In genomic region chr8:79360774-79361527, GRCm38 (mm10) we compare ENCODE assay signal across 8 mouse cellular contexts. TPM values are rescaled to one million over a fixed set of nuclear protein-coding genes. Genes with fewer than 3 reads are reported as not detected.
A peak's percentile ranks its signal among the peaks of the same experiment; 100 is the strongest.
DNase-seq lines count a peak whose midpoint lies in the region; ATAC-seq and TF ChIP-seq lines count a peak whose summit lies in the region.

No protein-coding gene starts in this region.

- no peak overlapping the region for H3K4me3 ChIP-seq in heart, embryonic 14.5 days (ENCODE audit: control insufficient read depth in 1 of 2, insufficient read depth in 1 of 2, low read depth in 1 of 2, low read length in 2 of 2)
- no peak overlapping the region for H3K4me3 ChIP-seq in midbrain, embryonic 14.5 days (replicated peaks; ENCODE audit: low read depth, low read length)
- no peak overlapping the region for H3K4me3 ChIP-seq in midbrain, embryonic 10.5 days
- no peak overlapping the region for H3K4me3 ChIP-seq in hindbrain, postnatal 0 days (ENCODE audit: low read length)
- H3K4me3 ChIP-seq in stomach, embryonic 15.5 days (replicated peaks) = no peak overlapping the region

- no peak for TF ChIP-seq CTCF in hindbrain, postnatal 0 days (IDR thresholded peaks at IDR 0.05; ENCODE audit: low read depth)

- DNase-seq in heart, postnatal 4 days = no peak
- no peak for DNase-seq in midbrain, embryonic 14.5 days
- DNase-seq in midbrain, embryonic 10.5 days (ENCODE audit: low spot score) = no peak
- peak; percentile 34 for DNase-seq in hindbrain, postnatal 0 days (ENCODE audit: low spot score)
- DNase-seq in urinary bladder, postnatal 25 days (ENCODE audit: low spot score) = no peak
- DNase-seq in MN1 (ENCODE audit: low spot score) = no peak

- no peak overlapping the region for H3K9ac ChIP-seq in heart, embryonic 14.5 days (ENCODE audit: low read length)
- no peak overlapping the region for H3K9ac ChIP-seq in midbrain, embryonic 14.5 days (replicated peaks; ENCODE audit: low read length)
- H3K9ac ChIP-seq in hindbrain, postnatal 0 days (replicated peaks; ENCODE audit: low read length) = no peak overlapping the region; the same call in 1 of the 2 replicates
- H3K9ac ChIP-seq in stomach, embryonic 15.5 days = no peak overlapping the region

- H3K4me2 ChIP-seq in heart, embryonic 14.5 days (ENCODE audit: low read length) = no peak overlapping the region
- H3K4me2 ChIP-seq in midbrain, embryonic 14.5 days (ENCODE audit: low read length) = no peak overlapping the region
- no peak overlapping the region for H3K4me2 ChIP-seq in hindbrain, postnatal 0 days (ENCODE audit: low read depth, low read length)
- 0 out of 2 replicates have a peak overlapping the region, but pooled peaks have one; percentile 9 for H3K4me2 ChIP-seq in stomach, embryonic 15.5 days

- ATAC-seq in heart, embryonic 14.5 days (ENCODE audit: insufficient number of reproducible peaks, insufficient read depth, low FRiP score, low read depth) = no peak
- no peak for ATAC-seq in midbrain, embryonic 14.5 days (ENCODE audit: low FRiP score, low TSS enrichment)
- ATAC-seq in hindbrain, postnatal 0 days = no peak
- ATAC-seq in stomach, embryonic 15.5 days (ENCODE audit: insufficient read depth, low FRiP score, low read depth) = peak; percentile 87

- H3K9me3 ChIP-seq in heart, embryonic 14.5 days (ENCODE audit: control insufficient read depth, low read length) = no peaks in the 10 kb centered on the region
- H3K9me3 ChIP-seq in midbrain, embryonic 14.5 days (ENCODE audit: control insufficient read depth, low read length) = no peaks in the 10 kb centered on the region
- H3K9me3 ChIP-seq in midbrain, embryonic 10.5 days (replicated peaks) = no peaks in the 10 kb centered on the region
- no peaks in the 10 kb centered on the region for H3K9me3 ChIP-seq in hindbrain, postnatal 0 days (ENCODE audit: low read length)
- no peaks in the 10 kb centered on the region for H3K9me3 ChIP-seq in stomach, embryonic 15.5 days

- WGBS in heart, embryonic 14.5 days = 58% methylated on average over 6 of the region's 6 CpGs
- WGBS in midbrain, embryonic 14.5 days = 61% methylated on average over 6 of the region's 6 CpGs
- WGBS in midbrain, embryonic 10.5 days = 73% methylated on average over 6 of the region's 6 CpGs
- 47% methylated on average over 6 of the region's 6 CpGs for WGBS in hindbrain, postnatal 0 days
- 36% methylated on average over 6 of the region's 6 CpGs for WGBS in stomach, embryonic 15.5 days

- peaks cover 22 to 35% of the 10 kb centered on the region in 2 experiments for H3K4me1 ChIP-seq in heart, embryonic 14.5 days (ENCODE audit: control insufficient read depth in 2 of 2, insufficient read depth in 2 of 2, low read length in 2 of 2)
- H3K4me1 ChIP-seq in midbrain, embryonic 14.5 days (ENCODE audit: control insufficient read depth, insufficient read depth, low read length) = 0 out of 2 replicates have a peak, but pooled peaks cover 4% of the 10 kb centered on the region
- H3K4me1 ChIP-seq in midbrain, embryonic 10.5 days = peaks cover 21% of the 10 kb centered on the region
- peaks cover 14% of the 10 kb centered on the region for H3K4me1 ChIP-seq in hindbrain, postnatal 0 days (ENCODE audit: insufficient read depth, low read length)
- H3K4me1 ChIP-seq in stomach, embryonic 15.5 days = peaks cover 24% of the 10 kb centered on the region

- H3K36me3 ChIP-seq in heart, embryonic 14.5 days (ENCODE audit: control insufficient read depth, insufficient read depth, low read length) = peaks cover 25% of the 10 kb centered on the region
- peaks cover 28% of the 10 kb centered on the region for H3K36me3 ChIP-seq in midbrain, embryonic 14.5 days (ENCODE audit: control insufficient read depth, insufficient read depth, low read length)
- peaks cover 41% of the 10 kb centered on the region for H3K36me3 ChIP-seq in midbrain, embryonic 10.5 days
- no peaks in the 10 kb centered on the region for H3K36me3 ChIP-seq in hindbrain, postnatal 0 days (ENCODE audit: insufficient read depth, low read length)
- H3K36me3 ChIP-seq in stomach, embryonic 15.5 days = 0 out of 2 replicates have a peak, but pooled peaks cover 10% of the 10 kb centered on the region

- H3K27ac ChIP-seq in heart, embryonic 14.5 days (replicated peaks in 1 of 2; ENCODE audit: control insufficient read depth in 1 of 2, insufficient read depth in 1 of 2, low read depth in 2 of 2, low read length in 2 of 2) = peak overlapping the region; percentile 47 to 50; a peak in 3 of 4 replicates
- H3K27ac ChIP-seq in midbrain, embryonic 14.5 days (replicated peaks; ENCODE audit: low read depth, low read length) = 0 out of 2 replicates have a peak overlapping the region, but pooled peaks have one; percentile 20
- H3K27ac ChIP-seq in midbrain, embryonic 10.5 days (replicated peaks) = no peak overlapping the region; the same call in 1 of the 2 replicates
- peak overlapping the region; percentile 63 for H3K27ac ChIP-seq in hindbrain, postnatal 0 days
- peak overlapping the region; percentile 68 for H3K27ac ChIP-seq in stomach, embryonic 15.5 days

- H3K27me3 ChIP-seq in heart, embryonic 14.5 days (ENCODE audit: control insufficient read depth, insufficient read depth, low read length) = no peaks in the 10 kb centered on the region
- H3K27me3 ChIP-seq in midbrain, embryonic 14.5 days (ENCODE audit: control insufficient read depth, insufficient read depth, low read length) = no peaks in the 10 kb centered on the region
- H3K27me3 ChIP-seq in midbrain, embryonic 10.5 days (ENCODE audit: low read depth, poor library complexity, severe bottlenecking) = no peaks in the 10 kb centered on the region
- H3K27me3 ChIP-seq in hindbrain, postnatal 0 days (ENCODE audit: insufficient read depth, low read length) = no peaks in the 10 kb centered on the region
- no peaks in the 10 kb centered on the region for H3K27me3 ChIP-seq in stomach, embryonic 15.5 days (replicated peaks)

RNA-seq across cellular contexts. Expression of gene Smad1, which starts 38.4 kb away (rescaled TPM):
- 26.1 and 27.2 TPM in 2 replicates for polyA plus RNA-seq in heart, embryonic 14.5 days (2014; fragmentation: Nextera tagmentation; extraction: Ambion mirVana)
- total RNA-seq in heart, postnatal 4 days (2021) = 10 to 100 TPM; 34.6 to 36.7 TPM
- 67.5 and 82.4 TPM in 2 replicates for polyA plus RNA-seq in midbrain, embryonic 14.5 days (2014; fragmentation: Nextera tagmentation; extraction: Ambion mirVana)
- polyA plus RNA-seq in midbrain, embryonic 10.5 days (2016; fragmentation: Nextera tagmentation; extraction: Ambion mirVana) = 36.1 and 39.0 TPM in 2 replicates
- total RNA-seq in hindbrain, postnatal 0 days (2014; rRNA removed) = 69.8 and 77.2 TPM in 2 replicates
- polyA plus RNA-seq in hindbrain, postnatal 0 days (2015; fragmentation: Nextera tagmentation; extraction: Ambion mirVana) = 49.1 and 50.1 TPM in 2 replicates
- polyA plus RNA-seq in stomach, embryonic 15.5 days (2015; fragmentation: Nextera tagmentation; extraction: Ambion mirVana) = 39.8 and 39.9 TPM in 2 replicates
